Mouse (Mus musculus): ENCODE results near the gene Slc6a11.

- no peak for TF ChIP-seq POLR2A (IDR thresholded peaks at IDR 0.05; ENCODE audit: borderline replicate concordance, insufficient read depth, low read length)
- TF ChIP-seq CTCF (IDR thresholded peaks at IDR 0.05; ENCODE audit: borderline replicate concordance, insufficient read depth, low read depth, low read length) = no peak
Measured at GRCm38 (mm10) chr6:114267979-114268378, 136.9 kb downstream of the Slc6a11 start.

Data from cerebellum, adult 2 months (tissue).